Mouse (Mus musculus) liver, postnatal 0 days (tissue): ENCODE results near the gene Mpzl1. TPM values are rescaled to one million over a fixed set of nuclear protein-coding genes. Genes with fewer than 3 reads are reported as not detected.

Experiments
- ATAC-seq: fragments of 200-750 bp; cut with Nextera tagmentation; 2 replicates; pipeline ENCODE4 v1.8.0; 2017; ENCODE audit warnings: mild to moderate bottlenecking, moderate library complexity
- DNase-seq: peaks from one replicate; pipeline ENCODE4 v3.0.0-alpha.2; 2016
- H3K27ac ChIP-seq: fragments of 300-500 bp; sonication (generic); 2 replicates; pipeline ENCODE4 v1.5.1; 2014; ENCODE audit warnings: antibody characterized with exemption, moderate library complexity, mild to moderate bottlenecking, low read depth
- H3K27me3 ChIP-seq: fragments of 300-500 bp; sonication (generic); 2 replicates; pipeline ENCODE4 v1.6.1; 2014; ENCODE audit warnings: low read length, control low read depth, mixed read lengths; ENCODE audit not compliant: insufficient read depth
- H3K36me3 ChIP-seq: fragments of 300-500 bp; sonication (generic); replicated peaks from 2 replicates; pipeline ENCODE4 v1.6.1; 2014; ENCODE audit warnings: mild to moderate bottlenecking, control low read depth, low read length, moderate library complexity, mixed read lengths; ENCODE audit not compliant: insufficient read depth
- H3K4me1 ChIP-seq: fragments of 300-500 bp; sonication (generic); 2 replicates; pipeline ENCODE4 v1.6.1; 2014; ENCODE audit warnings: antibody characterized with exemption, mild to moderate bottlenecking, control low read depth; ENCODE audit not compliant: insufficient read depth
- H3K4me2 ChIP-seq: fragments of 300-500 bp; sonication (generic); 2 replicates; pipeline ENCODE4 v1.6.1; 2014; ENCODE audit warnings: low read depth, mild to moderate bottlenecking, low read length, moderate library complexity, mixed read lengths
- H3K4me3 ChIP-seq: fragments of 300-500 bp; sonication (generic); 2 replicates; pipeline ENCODE4 v1.5.1; 2014; ENCODE audit warnings: low read depth, low read length
- H3K9ac ChIP-seq: fragments of 300-500 bp; sonication (generic); replicated peaks from 2 replicates; pipeline ENCODE4 v1.6.1; 2014; ENCODE audit warnings: mild to moderate bottlenecking, moderate library complexity
- H3K9me3 ChIP-seq: fragments of 300-500 bp; sonication (generic); 2 replicates; pipeline ENCODE4 v1.6.1; 2016; ENCODE audit warnings: mild to moderate bottlenecking, control low read depth, low read length, mixed read lengths
- CTCF ChIP-seq: sonication (generic); IDR thresholded peaks from 2 replicates; pipeline ENCODE4 v1.5.1; 2016; ENCODE audit warnings: antibody characterized with exemption, low read depth
- EP300 ChIP-seq: IDR thresholded peaks from 2 replicates; pipeline ENCODE4 v1.6.1; 2016; ENCODE audit warnings: antibody characterized with exemption, low read depth, mild to moderate bottlenecking
- WGBS: fragments of 180-500 bp; shearing (Covaris S2); extraction: QIAGEN DNeasy Blood & Tissue Kit; methylation state at CpG from one replicate; pipeline ENCODE4 v1.1.7; 2014; ENCODE audit not compliant: insufficient replicate concordance; 5-methylcytosine and 5-hydroxymethylcytosine counted together
- polyA plus RNA-seq: library from polyadenylated mRNA; unstranded; fragments of >200 nt; fragmentation: Nextera tagmentation; extraction: Ambion mirVana; gene quantifications from 2 replicates; pipeline ENCODE4 v1.2.1, GENCODE M21; 2015

Gene Mpzl1
- polyA plus RNA-seq, 1 experiment from 2014 or later = 26.6 TPM

DNA sequence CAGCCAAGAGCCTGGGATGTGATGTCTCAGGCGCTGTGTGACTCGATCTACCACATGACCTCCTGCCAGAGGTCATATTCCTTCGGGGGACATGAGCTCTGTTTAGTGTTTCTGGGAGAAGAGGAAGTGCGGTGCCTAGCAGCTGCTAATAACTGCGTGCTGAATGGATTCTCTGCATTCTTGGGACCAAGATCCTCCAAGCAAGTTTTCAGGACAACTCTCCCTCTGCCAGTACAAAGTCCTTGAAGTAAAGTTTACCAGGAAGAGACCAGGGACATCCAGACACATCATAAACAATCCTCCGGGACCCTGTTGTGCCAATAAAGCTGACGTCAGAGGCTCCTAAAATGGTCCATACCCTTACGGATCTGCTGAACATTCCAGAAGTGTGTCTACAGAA is 46.5 kb downstream of the Mpzl1 start:
- Histone ChIP-seq H3K4me1 (peaks cover 10% of the 10 kb centered on the region), H3K9me3 (no peaks in the 10 kb centered on the region), H3K36me3 (0 out of 2 replicates have a peak, but pooled peaks cover 2% of the 10 kb centered on the region), H3K27ac (no peak overlapping the region), H3K27me3 (no peaks in the 10 kb centered on the region), H3K9ac (no peak overlapping the region), H3K4me2 (no peak overlapping the region), H3K4me3 (no peak overlapping the region)
- ATAC-seq (no peak), DNase-seq (no peak)
- TF ChIP-seq CTCF (no peak), EP300 (no peak)
- WGBS = 49% methylated on average over 8 of the region's 8 CpGs

DNA sequence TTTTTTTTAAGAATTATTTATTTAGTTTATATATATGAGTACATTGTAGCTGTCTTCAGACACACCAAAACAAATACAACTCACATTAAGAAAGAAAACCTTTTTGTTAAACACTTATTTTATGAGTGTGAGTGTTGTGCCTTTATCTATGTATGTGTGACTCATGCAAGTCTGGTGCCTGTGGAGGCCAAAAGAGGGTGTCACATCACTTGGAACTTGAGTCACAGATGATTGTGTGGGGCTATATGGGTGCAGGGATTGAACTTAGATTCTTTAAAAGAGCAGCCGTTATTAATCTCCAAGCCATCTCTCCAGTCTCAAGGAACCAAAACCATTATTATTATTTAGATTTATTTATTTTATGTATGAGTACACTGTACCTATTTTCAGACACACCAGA is 48.0 kb downstream of the Mpzl1 start:
- no peak for TF ChIP-seq CTCF
- TF ChIP-seq EP300 = no peak
- H3K27ac ChIP-seq = no peak overlapping the region
- ATAC-seq (no peak), DNase-seq (no peak)
- H3K4me2 ChIP-seq = no peak overlapping the region
- 80% methylated on average over 1 of the region's 1 CpGs for WGBS
- H3K9ac ChIP-seq = no peak overlapping the region
- no peak overlapping the region for H3K4me3 ChIP-seq
- H3K4me1 ChIP-seq = peaks cover 4% of the 10 kb centered on the region; the same call in 1 of the 2 replicates
- no peaks in the 10 kb centered on the region for H3K9me3 ChIP-seq
- no peaks in the 10 kb centered on the region for H3K27me3 ChIP-seq
- no peaks in the 10 kb centered on the region for H3K36me3 ChIP-seq

GRCm38 (mm10) chr1:165585389-165586104 is 48.8 kb downstream of the Mpzl1 start:
- TF ChIP-seq EP300 = no peak
- TF ChIP-seq CTCF = no peak
- Histone ChIP-seq H3K9me3 (no peaks in the 10 kb centered on the region), H3K27me3 (no peaks in the 10 kb centered on the region), H3K27ac (no peak overlapping the region), H3K9ac (0 out of 2 replicates have a peak overlapping the region, but pooled peaks have one; percentile 26), H3K4me2 (no peak overlapping the region), H3K4me3 (no peak overlapping the region), H3K36me3 (no peaks in the 10 kb centered on the region), H3K4me1 (peaks cover 4% of the 10 kb centered on the region; the same call in 1 of the 2 replicates)
- ATAC-seq = no peak
- WGBS = 62% methylated on average over 14 of the region's 14 CpGs
- DNase-seq = no peak

DNA sequence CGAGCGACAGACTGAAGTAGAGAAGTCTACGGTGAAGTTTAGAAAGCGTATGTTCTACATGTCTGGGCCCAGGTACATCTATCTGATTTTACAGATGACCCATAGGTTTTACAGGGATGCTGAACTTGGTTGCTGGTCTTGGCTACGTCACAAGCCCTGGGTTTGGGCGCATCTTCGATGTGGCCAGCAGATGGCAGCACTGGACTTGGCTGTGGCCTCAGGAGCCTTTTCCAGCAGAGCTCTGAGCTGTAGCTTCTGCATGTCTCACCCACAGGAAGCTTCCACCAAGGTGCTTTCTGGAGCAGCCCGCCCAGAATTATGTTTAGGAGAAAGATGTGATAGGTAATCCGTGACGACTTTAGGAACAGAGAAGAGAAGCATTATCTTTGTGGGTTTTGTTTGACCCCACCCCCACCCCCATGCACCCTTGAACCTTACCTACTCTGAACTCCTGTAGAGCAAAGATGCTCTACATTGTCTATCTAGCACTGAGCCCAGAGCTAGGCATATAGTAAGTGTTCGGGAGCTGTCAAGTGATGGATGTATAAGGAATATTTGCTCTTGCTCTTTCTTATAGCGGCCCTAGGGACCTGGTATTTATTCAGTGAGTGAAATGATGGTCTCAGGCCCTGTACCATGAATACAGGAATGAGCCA is 50.7 kb downstream of the Mpzl1 start:
- Histone ChIP-seq H3K4me2 (no peak overlapping the region), H3K4me3 (no peak overlapping the region), H3K36me3 (no peaks in the 10 kb centered on the region), H3K9me3 (peaks cover 5% of the 10 kb centered on the region), H3K9ac (no peak overlapping the region), H3K27ac (no peak overlapping the region), H3K27me3 (no peaks in the 10 kb centered on the region), H3K4me1 (peaks cover 4% of the 10 kb centered on the region; the same call in 1 of the 2 replicates)
- ATAC-seq (peak; percentile 83), DNase-seq (peak; percentile 89)
- TF ChIP-seq EP300 (no peak), CTCF (peak; percentile 98)
- WGBS = 25% methylated on average over 12 of the region's 12 CpGs

DNA sequence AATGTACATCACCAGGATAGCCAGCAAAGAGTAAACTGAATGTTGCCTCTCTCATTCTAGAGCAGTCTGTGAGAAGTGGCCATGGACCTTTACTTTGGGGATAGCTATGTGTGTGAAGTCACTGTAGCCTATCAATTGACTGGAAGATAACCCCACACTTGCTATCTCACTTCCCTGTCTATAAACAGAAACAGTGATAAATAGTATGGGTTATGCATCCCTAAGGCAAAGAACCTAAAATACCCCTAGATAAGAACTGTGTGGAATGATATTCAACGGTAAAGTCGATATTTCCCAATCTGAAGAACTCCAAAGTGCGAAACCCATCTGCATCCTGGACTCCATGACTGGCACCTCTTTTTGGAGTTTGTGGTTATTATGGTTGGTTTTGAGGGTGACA is 53.1 kb downstream of the Mpzl1 start:
- TF ChIP-seq EP300 (no peak), CTCF (no peak)
- no peak for ATAC-seq
- H3K4me3 ChIP-seq = no peak overlapping the region

GRCm38 (mm10) chr1:165579332-165579731 is 55.0 kb downstream of the Mpzl1 start:
- Histone ChIP-seq H3K4me1 (no peaks in the 10 kb centered on the region), H3K27me3 (no peaks in the 10 kb centered on the region), H3K27ac (no peak overlapping the region), H3K4me2 (no peak overlapping the region), H3K9me3 (peaks cover 5% of the 10 kb centered on the region), H3K9ac (no peak overlapping the region), H3K4me3 (no peak overlapping the region), H3K36me3 (no peaks in the 10 kb centered on the region)
- peak; percentile 60 for TF ChIP-seq CTCF
- TF ChIP-seq EP300 = no peak
- ATAC-seq (no peak), DNase-seq (no peak)
- 53% methylated on average over 5 of the region's 5 CpGs for WGBS

More for the DNA sequence above, 53.1 kb downstream of the Mpzl1 start:
- H3K27me3 ChIP-seq = no peaks in the 10 kb centered on the region
- H3K4me1 ChIP-seq = no peaks in the 10 kb centered on the region
- H3K4me2 ChIP-seq = no peak overlapping the region
- peaks cover 5% of the 10 kb centered on the region for H3K9me3 ChIP-seq
- DNase-seq = no peak
- H3K36me3 ChIP-seq = no peaks in the 10 kb centered on the region
- no peak overlapping the region for H3K27ac ChIP-seq
- 70% methylated on average over 3 of the region's 3 CpGs for WGBS
- no peak overlapping the region for H3K9ac ChIP-seq
